Mouse (Mus musculus) CH12.LX (cell line): ENCODE results near the gene Ces2g. TPM values are rescaled to one million over a fixed set of nuclear protein-coding genes. Genes with fewer than 3 reads are reported as not detected.
A peak's percentile ranks its signal among the peaks of the same experiment; 100 is the strongest.

Source experiments
- DNase-seq: peaks from one replicate; pipeline ENCODE4 v3.0.0-alpha.2; 2013; ENCODE audit errors: extremely low read depth
- H3K27ac ChIP-seq: 2 replicates; pipeline ENCODE4 v1.5.1; 2012; ENCODE audit warnings: low read depth, mild to moderate bottlenecking, control low read depth, moderate library complexity; ENCODE audit not compliant: insufficient read depth
- H3K27me3 ChIP-seq: replicated peaks from 2 replicates; pipeline ENCODE3; 2012; ENCODE audit warnings: inconsistent platforms
- H3K36me3 ChIP-seq, 2 experiments: replicated peaks in 1 of 2; 2 replicates each; pipeline versions ENCODE3 to v1.6.1; 2012; ENCODE audit warnings: inconsistent platforms in 1 of 2, low read length in 1 of 2, mild to moderate bottlenecking in 1 of 2, mixed read lengths in 1 of 2, moderate library complexity in 1 of 2; ENCODE audit not compliant: control insufficient read depth in 1 of 2, insufficient read depth in 1 of 2
- H3K4me1 ChIP-seq, 2 experiments: 2 replicates each; pipeline ENCODE4 v1.6.1; 2012; ENCODE audit warnings: inconsistent platforms in 1 of 2, moderate library complexity in 1 of 2; ENCODE audit not compliant: insufficient read depth in 2 of 2, control insufficient read depth in 1 of 2
- H3K4me2 ChIP-seq: 2 replicates; pipeline ENCODE4 v1.6.1; 2012; ENCODE audit warnings: low read depth, mild to moderate bottlenecking, control low read depth; ENCODE audit not compliant: poor library complexity, insufficient read depth, severe bottlenecking
- H3K4me3 ChIP-seq, 3 experiments: fragments of 150-350 bp in 1 of 3; sonication (generic) in 1 of 3; replicated peaks in 1 of 3; 2 replicates each; pipeline versions ENCODE3 to v1.5.1; 2011 to 2012; ENCODE audit warnings: low read depth in 2 of 3, low read length in 2 of 3, mild to moderate bottlenecking in 2 of 3, moderate library complexity in 2 of 3, control low read depth in 1 of 3, improper control_type of control experiment in 1 of 3, inconsistent platforms in 1 of 3, mixed read lengths in 1 of 3; ENCODE audit not compliant: poor library complexity in 1 of 3
- H3K79me2 ChIP-seq: replicated peaks from 2 replicates; pipeline ENCODE4 v1.6.1; 2012; ENCODE audit warnings: mild to moderate bottlenecking, moderate library complexity; ENCODE audit not compliant: control insufficient read depth, poor library complexity, insufficient read depth, severe bottlenecking; ENCODE audit errors: extremely low read depth
- H3K9ac ChIP-seq: 2 replicates; pipeline ENCODE4 v1.6.1; 2012; ENCODE audit warnings: low read depth, mild to moderate bottlenecking, control low read depth, moderate library complexity; ENCODE audit not compliant: insufficient read depth
- H3K9me3 ChIP-seq: replicated peaks from 2 replicates; pipeline ENCODE3; 2012; ENCODE audit warnings: low read length, inconsistent platforms, mixed read lengths
- BHLHE40 ChIP-seq: IDR thresholded peaks from 2 replicates; pipeline ENCODE4 v1.6.1; 2011; ENCODE audit warnings: mild to moderate bottlenecking, low read depth, low read length, improper control_type of control experiment
- CHD1 ChIP-seq: IDR thresholded peaks from 2 replicates; pipeline ENCODE4 v1.6.1; 2012; ENCODE audit warnings: low read depth, low read length, improper control_type of control experiment, inconsistent platforms
- CHD2 ChIP-seq: IDR thresholded peaks from 2 replicates; pipeline ENCODE4 v1.6.1; 2011; ENCODE audit warnings: low read length, improper control_type of control experiment
- CTCF ChIP-seq, 2 experiments: IDR thresholded peaks in 1 of 2; conservative IDR thresholded peaks in 1 of 2; 2 replicates each; pipeline ENCODE4 v1.5.1; 2011 to 2012; ENCODE audit warnings: low read depth in 2 of 2, low read length in 2 of 2, improper control_type of control experiment in 1 of 2, inconsistent platforms in 1 of 2, mild to moderate bottlenecking in 1 of 2, moderate library complexity in 1 of 2
- E2F4 ChIP-seq: IDR thresholded peaks from 2 replicates; pipeline ENCODE4 v1.6.1; 2011; ENCODE audit warnings: low read depth, low read length, improper control_type of control experiment; ENCODE audit not compliant: insufficient replicate concordance
- ELF1 ChIP-seq: IDR thresholded peaks from 2 replicates; pipeline ENCODE4 v1.6.1; 2014; ENCODE audit warnings: low read depth, mild to moderate bottlenecking, inconsistent platforms, low read length, improper control_type of control experiment
- EP300 ChIP-seq: IDR thresholded peaks from 2 replicates; pipeline ENCODE4 v1.6.1; 2011; ENCODE audit warnings: low read length, improper control_type of control experiment
- ETS1 ChIP-seq: conservative IDR thresholded peaks from 2 replicates; pipeline ENCODE4 v1.6.1; 2012; ENCODE audit warnings: low read depth, mild to moderate bottlenecking, inconsistent platforms, low read length, improper control_type of control experiment, moderate library complexity
- GABPA ChIP-seq: IDR thresholded peaks from 2 replicates; pipeline ENCODE4 v1.6.1; 2012; ENCODE audit warnings: low read depth, low read length, improper control_type of control experiment, inconsistent platforms; ENCODE audit not compliant: insufficient replicate concordance
- JUN ChIP-seq: IDR thresholded peaks from 2 replicates; pipeline ENCODE4 v1.6.1; 2011; ENCODE audit warnings: low read depth, mild to moderate bottlenecking, low read length, improper control_type of control experiment, moderate library complexity; ENCODE audit not compliant: insufficient read depth
- MAZ ChIP-seq: IDR thresholded peaks from 2 replicates; pipeline ENCODE4 v1.6.1; 2012; ENCODE audit warnings: low read depth, mild to moderate bottlenecking, inconsistent platforms, low read length, improper control_type of control experiment, moderate library complexity
- NRF1 ChIP-seq: IDR thresholded peaks from 2 replicates; pipeline ENCODE4 v1.6.1; 2014; ENCODE audit warnings: low read depth, mild to moderate bottlenecking, inconsistent platforms, low read length, improper control_type of control experiment, moderate library complexity
- POLR2A ChIP-seq: IDR thresholded peaks from 2 replicates; pipeline ENCODE4 v1.6.1; 2011; ENCODE audit warnings: low read depth, mild to moderate bottlenecking, improper control_type of control experiment, low read length
- RAD21 ChIP-seq: IDR thresholded peaks from 2 replicates; pipeline ENCODE4 v1.6.1; 2011; ENCODE audit warnings: low read depth, mild to moderate bottlenecking, low read length, improper control_type of control experiment, moderate library complexity
- RCOR1 ChIP-seq: conservative IDR thresholded peaks from 2 replicates; pipeline ENCODE4 v1.6.1; 2012; ENCODE audit warnings: low read depth, mild to moderate bottlenecking, inconsistent platforms, low read length, improper control_type of control experiment
- SMC3 ChIP-seq: IDR thresholded peaks from 2 replicates; pipeline ENCODE4 v1.6.1; 2011; ENCODE audit warnings: low read depth, low read length, improper control_type of control experiment
- TCF12 ChIP-seq: IDR thresholded peaks from 2 replicates; pipeline ENCODE4 v1.6.1; 2014; ENCODE audit warnings: low read depth, mild to moderate bottlenecking, inconsistent platforms, low read length, improper control_type of control experiment
- UBTF ChIP-seq: IDR thresholded peaks from 2 replicates; pipeline ENCODE4 v1.6.1; 2012; ENCODE audit warnings: low read depth, mild to moderate bottlenecking, inconsistent platforms, low read length, improper control_type of control experiment, moderate library complexity
- USF1 ChIP-seq: IDR thresholded peaks from 2 replicates; pipeline ENCODE4 v1.6.1; 2014; ENCODE audit warnings: low read depth, mild to moderate bottlenecking, inconsistent platforms, low read length, improper control_type of control experiment
- ZMIZ1 ChIP-seq: IDR thresholded peaks from 2 replicates; pipeline ENCODE4 v1.6.1; 2012; ENCODE audit warnings: low read depth, mild to moderate bottlenecking, inconsistent platforms, low read length, improper control_type of control experiment
- ZNF384 ChIP-seq: IDR thresholded peaks from 2 replicates; pipeline ENCODE4 v1.6.1; 2012; ENCODE audit warnings: low read depth, low read length, improper control_type of control experiment, inconsistent platforms
- dilution Hi-C: fragments of 300-500 bp; cut with MboI; formaldehyde crosslinking; loops from 2 replicates; pipeline ENCODE4 v1.14.3; 2020; ENCODE audit warnings: low sequenced_read_pairs; ENCODE audit not compliant: extremely low pct_unique_long_range_greater_than_20kb, extremely low pct_ligation_motif_present
- in situ Hi-C: fragments of 300-500 bp; cut with MboI; formaldehyde crosslinking; loops from 3 replicates; pipeline ENCODE4 v1.14.3; 2019; ENCODE audit warnings: low sequenced_read_pairs, low pct_ligation_motif_present, low pct_unique_long_range_greater_than_20kb, mixed read lengths
- polyA plus RNA-seq: library from polyadenylated mRNA; unstranded; fragments of >175 nt; gene quantifications from 2 replicates; pipeline ENCODE4 v1.2.1, GENCODE M21; 2012; ENCODE audit warnings: low read depth; ENCODE audit not compliant: insufficient read length
- total RNA-seq, 2 experiments: library from RNA; depleted of rRNA; stranded (reverse); fragments of 300-350 nt in 1 of 2; fragments of >200 nt in 1 of 2; gene quantifications; 2 replicates each; pipeline ENCODE4 v1.2.3; 2012 to 2014

Ces2g gene
- total and polyA plus RNA-seq, 3 experiments, result 0.07 to 0.30 (median 0.11) TPM

DNA sequence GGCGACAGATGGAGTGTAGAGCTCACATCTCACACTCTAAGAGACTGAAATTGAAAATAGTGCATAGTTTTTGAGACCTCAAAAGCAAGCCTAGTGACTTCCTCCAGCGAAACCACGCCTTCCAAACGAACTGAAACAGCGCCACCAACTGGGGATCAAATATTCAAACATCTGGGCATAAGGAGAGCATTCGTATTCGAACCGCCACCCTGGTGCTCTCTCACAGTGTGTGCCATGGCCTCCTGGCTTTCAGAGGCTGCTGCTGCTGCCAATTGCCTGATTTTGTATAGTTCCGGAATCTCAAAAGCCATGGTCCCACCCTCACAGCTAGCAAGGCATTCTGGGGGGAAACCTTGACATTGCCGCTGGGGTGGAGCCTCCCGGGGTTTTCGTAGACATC lies 49.6 kb downstream of the Ces2g start:
- TF ChIP-seq NRF1, result no peak
- TF ChIP-seq ZNF384, result no peak
- peak; percentile 56 for TF ChIP-seq SMC3
- no peak for TF ChIP-seq UBTF
- TF ChIP-seq USF1, result no peak
- peak; percentile 49 for TF ChIP-seq RAD21
- TF ChIP-seq CHD2, result no peak
- no peak for TF ChIP-seq RCOR1
- peak in 1 of 2 experiments; percentile 67; a peak in 2 of 4 replicates for TF ChIP-seq CTCF (conservative IDR thresholded peaks at IDR 0.05 in 1 of 2, IDR thresholded peaks at IDR 0.05 in 1 of 2; ENCODE audit: low read depth in 2 of 2, low read length in 2 of 2)
- no peak for TF ChIP-seq ZMIZ1
- TF ChIP-seq POLR2A, result no peak
- no peak for TF ChIP-seq ETS1
- no peak for TF ChIP-seq BHLHE40

DNA sequence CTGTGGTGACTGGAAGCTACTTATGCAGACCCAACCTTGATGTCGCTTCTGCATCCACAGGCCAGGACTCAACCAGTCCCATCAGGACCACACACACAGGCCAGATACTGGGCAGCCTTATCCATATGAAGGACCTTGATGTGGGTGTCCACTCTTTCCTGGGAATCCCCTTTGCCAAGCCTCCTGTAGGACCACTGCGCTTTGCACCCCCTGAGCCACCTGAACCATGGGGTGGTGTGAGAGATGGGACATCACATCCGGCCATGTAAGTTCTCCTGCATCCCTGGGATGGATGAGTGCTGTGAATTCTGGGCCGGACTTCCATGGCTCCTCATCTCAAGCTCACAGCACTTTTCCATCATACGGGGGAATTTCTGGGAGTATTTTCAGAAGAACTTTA lies 52.9 kb downstream of the Ces2g start:
- dilution Hi-C loops, result no loop called here
- no peak for TF ChIP-seq POLR2A
- no peak for TF ChIP-seq UBTF
- no peak for TF ChIP-seq RAD21
- TF ChIP-seq GABPA, result no peak
- TF ChIP-seq MAZ, result no peak
- no peak for TF ChIP-seq NRF1
- TF ChIP-seq USF1, result no peak
- no peak for TF ChIP-seq TCF12
- TF ChIP-seq CHD1, result no peak
- no peak for TF ChIP-seq EP300
- TF ChIP-seq RCOR1, result no peak
- TF ChIP-seq E2F4, result no peak
- no peak for TF ChIP-seq ELF1
- TF ChIP-seq JUN, result no peak
- no peaks in the 10 kb centered on the region for H3K36me3 ChIP-seq
- no peaks in the 10 kb centered on the region for H3K27me3 ChIP-seq
- in situ Hi-C loops, result no loop called here
- no peak overlapping the region for H3K4me3 ChIP-seq
- no peak overlapping the region for H3K27ac ChIP-seq
- no peaks in the 10 kb centered on the region for H3K9me3 ChIP-seq
- H3K4me1 ChIP-seq, result no peaks in the 10 kb centered on the region
- DNase-seq, result no peak
- no peak overlapping the region for H3K9ac ChIP-seq
- no peaks in the 10 kb centered on the region for H3K79me2 ChIP-seq
- no peak overlapping the region for H3K4me2 ChIP-seq

More for the DNA sequence above, 49.6 kb downstream of the Ces2g start:
- Histone ChIP-seq H3K27ac (no peak overlapping the region), H3K4me1 (no peaks in the 10 kb centered on the region), H3K9ac (no peak overlapping the region), H3K9me3 (no peaks in the 10 kb centered on the region), H3K27me3 (no peaks in the 10 kb centered on the region), H3K4me3 (no peak overlapping the region), H3K36me3 (no peaks in the 10 kb centered on the region), H3K4me2 (no peak overlapping the region), H3K79me2 (no peaks in the 10 kb centered on the region)
- in situ Hi-C loops (no loop called here), dilution Hi-C loops (no loop called here)
- DNase-seq, result peak; percentile 48

Other genes starting within 250 kb of the Ces2g start
- not detected in 2 replicates for gene Ces2a, start 227.7 kb upstream of the Ces2g start, total RNA-seq (2012; rRNA removed)
- gene Ces2a, start 227.7 kb upstream of the Ces2g start, total RNA-seq (2014; rRNA removed), result not detected in 2 replicates
- gene Ces2a, start 227.7 kb upstream of the Ces2g start, polyA plus RNA-seq, result not detected in 2 replicates
- gene Ces2b, start 130.1 kb upstream of the Ces2g start, total RNA-seq (2012; rRNA removed), result not detected in 2 replicates
- 0.11 TPM in 1 of 2 replicates, not detected in the other for gene Ces2b, start 130.1 kb upstream of the Ces2g start, total RNA-seq (2014; rRNA removed)
- gene Ces2b, start 130.1 kb upstream of the Ces2g start, polyA plus RNA-seq, result not detected in 2 replicates
- 5.7 and 6.2 TPM in 2 replicates for gene Ces2c, start 114.7 kb upstream of the Ces2g start, total RNA-seq (2012; rRNA removed)
- gene Ces2c, start 114.7 kb upstream of the Ces2g start, total RNA-seq (2014; rRNA removed), result 15.6 and 16.7 TPM in 2 replicates
- 65.5 and 67.4 TPM in 2 replicates for gene Ces2c, start 114.7 kb upstream of the Ces2g start, polyA plus RNA-seq
- 0.04 TPM in 1 of 2 replicates, not detected in the other for gene Ces2e, start 35.5 kb upstream of the Ces2g start, total RNA-seq (2012; rRNA removed)
- 0.11 TPM in 1 of 2 replicates, not detected in the other for gene Ces2e, start 35.5 kb upstream of the Ces2g start, total RNA-seq (2014; rRNA removed)
- gene Ces2e, start 35.5 kb upstream of the Ces2g start, polyA plus RNA-seq, result not detected in 2 replicates
- 0.04 and 0.08 TPM in 2 replicates for gene Ces2f, start 14.4 kb upstream of the Ces2g start, total RNA-seq (2012; rRNA removed)
- 0.04 TPM in 1 of 2 replicates, not detected in the other for gene Ces2f, start 14.4 kb upstream of the Ces2g start, total RNA-seq (2014; rRNA removed)
- not detected in 2 replicates for gene Ces2f, start 14.4 kb upstream of the Ces2g start, polyA plus RNA-seq
- gene Ces2h, start 39.1 kb downstream of the Ces2g start, total RNA-seq (2012; rRNA removed), result not detected in 2 replicates
- not detected in 2 replicates for gene Ces2h, start 39.1 kb downstream of the Ces2g start, total RNA-seq (2014; rRNA removed)
- gene Ces2h, start 39.1 kb downstream of the Ces2g start, polyA plus RNA-seq, result not detected in 2 replicates
- gene Ces3a, start 86.9 kb downstream of the Ces2g start, total RNA-seq (2012; rRNA removed), result not detected in 2 replicates
- gene Ces3a, start 86.9 kb downstream of the Ces2g start, total RNA-seq (2014; rRNA removed), result not detected in 2 replicates
- gene Ces3a, start 86.9 kb downstream of the Ces2g start, polyA plus RNA-seq, result not detected in 2 replicates
- gene Ces3b, start 122.0 kb downstream of the Ces2g start, total RNA-seq (2012; rRNA removed), result not detected in 2 replicates
- gene Ces3b, start 122.0 kb downstream of the Ces2g start, total RNA-seq (2014; rRNA removed), result not detected in 2 replicates
- gene Ces3b, start 122.0 kb downstream of the Ces2g start, polyA plus RNA-seq, result not detected in 2 replicates
- not detected in 2 replicates for gene Ces4a, start 170.1 kb downstream of the Ces2g start, total RNA-seq (2012; rRNA removed)
- gene Ces4a, start 170.1 kb downstream of the Ces2g start, total RNA-seq (2014; rRNA removed), result not detected in 2 replicates
- not detected in 2 replicates for gene Ces4a, start 170.1 kb downstream of the Ces2g start, polyA plus RNA-seq
- 49.7 and 70.2 TPM in 2 replicates for gene Cbfb, start 209.0 kb downstream of the Ces2g start, total RNA-seq (2012; rRNA removed)
- gene Cbfb, start 209.0 kb downstream of the Ces2g start, total RNA-seq (2014; rRNA removed), result 170 and 203 TPM in 2 replicates
- gene Cbfb, start 209.0 kb downstream of the Ces2g start, polyA plus RNA-seq, result 87.9 and 97.7 TPM in 2 replicates